Mouse (Mus musculus): ENCODE measurements around the gene Bad.

DNA sequence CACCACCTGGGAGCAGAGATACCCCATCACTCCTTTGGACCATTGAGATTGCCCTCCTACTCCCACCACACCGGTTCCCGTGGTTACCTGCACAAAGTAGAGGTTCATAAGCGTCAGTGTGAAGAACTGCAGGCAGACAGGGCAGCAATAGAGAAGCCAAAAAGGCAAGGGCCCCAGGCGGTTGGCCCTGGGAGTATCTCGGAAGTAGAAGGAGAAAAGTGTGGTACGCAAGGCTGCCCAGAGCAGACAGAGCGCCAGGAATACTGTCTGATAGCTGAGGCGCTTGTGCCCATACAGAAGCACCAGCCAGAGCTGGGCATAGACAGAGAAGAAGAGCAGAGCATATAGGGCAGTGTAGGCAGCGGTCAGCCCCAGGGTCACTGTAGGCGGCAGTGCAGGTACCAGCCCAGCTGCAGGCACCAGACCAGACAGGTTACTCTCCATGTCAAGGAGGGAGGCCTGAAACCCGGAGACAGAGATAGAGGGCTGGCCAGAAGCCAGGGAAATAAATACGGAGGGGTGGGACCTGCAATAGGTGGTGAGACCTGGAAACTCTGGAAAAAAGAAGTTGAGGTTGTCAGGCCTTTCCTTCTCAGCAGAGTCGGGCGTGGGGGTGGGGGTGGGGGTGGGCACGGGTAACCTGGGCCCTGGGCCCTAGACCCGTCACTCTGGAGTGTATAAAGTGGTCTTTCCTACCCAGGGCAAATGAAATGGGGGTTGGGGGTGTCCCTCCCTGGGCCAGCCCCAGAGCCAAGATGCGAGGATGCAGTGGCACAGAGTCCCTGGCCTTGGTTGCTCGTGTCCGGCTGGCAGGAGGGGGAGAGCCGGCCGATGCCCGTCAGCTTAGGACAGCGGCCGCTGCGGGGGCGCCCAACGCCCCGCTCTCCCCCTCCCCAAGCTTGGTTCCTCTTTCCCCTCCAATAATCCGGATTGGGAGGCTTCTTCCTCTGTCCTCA, 987 bp upstream of the Bad start:
- TF ChIP-seq CTCF (IDR thresholded peaks at IDR 0.05; ENCODE audit: low read depth) (no peak), EP300 (optimal IDR thresholded peaks at IDR 0.05) (no peak)
